Mouse (Mus musculus): ENCODE data around the gene Adcy2. TPM values are rescaled to one million over a fixed set of nuclear protein-coding genes. Genes with fewer than 3 reads are reported as not detected.

Adcy2 gene
- total RNA-seq, 1 experiment, result 1.3 TPM

GRCm38 (mm10) chr13:68931602-68932282, 67.6 kb downstream of the Adcy2 start:
- in situ Hi-C loops (cut with MboI; ENCODE audit: low sequenced_read_pairs in 2 of 2, unreplicated experiment in 2 of 2), result no loop called here
- H3K9me3 ChIP-seq (ENCODE audit: control insufficient read depth, insufficient read depth, low read depth, low read length), result no peaks in the 10 kb centered on the region
- TF ChIP-seq ZNF384 (IDR thresholded peaks at IDR 0.05; ENCODE audit: low read depth, low read length) (no peak), MAFK (IDR thresholded peaks at IDR 0.05; ENCODE audit: insufficient read depth, low read depth, low read length) (no peak)

GRCm38 (mm10) chr13:68928469-68928868, 70.9 kb downstream of the Adcy2 start:
- Histone ChIP-seq H3K36me3 (ENCODE audit: control insufficient read depth, insufficient read depth, low read length, poor library complexity, severe bottlenecking) (no peaks in the 10 kb centered on the region), H3K4me3 (ENCODE audit: insufficient read depth in 1 of 2, low read depth in 1 of 2, low read length in 2 of 2, poor library complexity in 1 of 2, severe bottlenecking in 1 of 2) (no peak overlapping the region), H3K4me1 (ENCODE audit: control insufficient read depth in 2 of 2, insufficient read depth in 2 of 2, low read length in 2 of 2, poor library complexity in 1 of 2) (no peaks in the 10 kb centered on the region), H3K27ac (ENCODE audit: insufficient read depth, low read depth, low read length, poor library complexity, severe bottlenecking) (no peak overlapping the region), H3K9ac (ENCODE audit: insufficient read depth, low read depth, low read length, poor library complexity, severe bottlenecking) (no peak overlapping the region), H3K9me3 (ENCODE audit: control insufficient read depth, insufficient read depth, low read depth, low read length) (no peaks in the 10 kb centered on the region)
- in situ Hi-C loops (cut with MboI; ENCODE audit: low sequenced_read_pairs in 2 of 2, unreplicated experiment in 2 of 2), result no loop called here
- TF ChIP-seq ZC3H11A (IDR thresholded peaks at IDR 0.05; ENCODE audit: borderline replicate concordance, low read depth, low read length) (no peak), HCFC1 (IDR thresholded peaks at IDR 0.05; ENCODE audit: borderline replicate concordance, insufficient read depth, low read length) (no peak), MAFK (IDR thresholded peaks at IDR 0.05; ENCODE audit: insufficient read depth, low read depth, low read length) (no peak), CHD2 (IDR thresholded peaks at IDR 0.05; ENCODE audit: low read depth, low read length) (no peak), ZNF384 (IDR thresholded peaks at IDR 0.05; ENCODE audit: low read depth, low read length) (no peak)
- DNase-seq (ENCODE audit: low read depth, low spot score), result no peak

More at GRCm38 (mm10) chr13:68931602-68932282, 67.6 kb downstream of the Adcy2 start:
- Histone ChIP-seq H3K36me3 (ENCODE audit: control insufficient read depth, insufficient read depth, low read length, poor library complexity, severe bottlenecking) (no peaks in the 10 kb centered on the region), H3K27ac (ENCODE audit: insufficient read depth, low read depth, low read length, poor library complexity, severe bottlenecking) (no peak overlapping the region), H3K4me1 (ENCODE audit: control insufficient read depth in 2 of 2, insufficient read depth in 2 of 2, low read length in 2 of 2, poor library complexity in 1 of 2) (no peaks in the 10 kb centered on the region), H3K9ac (ENCODE audit: insufficient read depth, low read depth, low read length, poor library complexity, severe bottlenecking) (no peak overlapping the region), H3K4me3 (ENCODE audit: insufficient read depth in 1 of 2, low read depth in 1 of 2, low read length in 2 of 2, poor library complexity in 1 of 2, severe bottlenecking in 1 of 2) (no peak overlapping the region)
- no peak for DNase-seq (ENCODE audit: low read depth, low spot score)

DNA sequence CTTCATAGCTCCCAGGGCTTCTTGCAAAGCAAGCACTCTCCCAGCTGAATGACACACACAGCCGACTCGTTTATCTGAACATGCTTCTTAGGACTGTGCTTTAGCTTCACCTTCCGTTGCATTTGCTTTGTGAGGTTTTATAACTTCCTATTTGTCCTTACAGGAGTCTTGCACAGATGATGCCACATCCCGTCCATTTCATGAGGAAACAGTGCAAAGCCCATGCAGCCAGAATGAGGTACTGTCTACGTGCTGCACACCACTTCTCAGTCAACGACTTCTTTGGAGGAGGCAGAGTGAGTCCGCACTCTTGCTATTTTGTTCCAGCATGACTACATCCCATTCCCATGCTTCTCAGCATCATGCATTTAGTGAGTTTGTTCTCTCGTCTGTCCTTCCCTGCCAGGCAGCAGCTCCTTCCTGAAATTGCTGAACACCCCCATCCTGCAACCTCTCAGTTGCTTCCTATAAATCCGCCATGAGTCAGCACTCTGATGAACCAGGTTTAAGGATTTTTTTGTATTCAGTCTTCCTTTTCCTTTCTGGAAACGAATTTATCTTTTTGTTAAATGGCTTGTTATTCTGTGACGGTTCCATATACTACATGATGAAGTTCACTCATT, 85.6 kb downstream of the Adcy2 start:
- Histone ChIP-seq H3K4me3 (ENCODE audit: insufficient read depth in 1 of 2, low read depth in 1 of 2, low read length in 2 of 2, poor library complexity in 1 of 2, severe bottlenecking in 1 of 2) (no peak overlapping the region), H3K9ac (ENCODE audit: insufficient read depth, low read depth, low read length, poor library complexity, severe bottlenecking) (no peak overlapping the region), H3K4me1 (ENCODE audit: control insufficient read depth in 2 of 2, insufficient read depth in 2 of 2, low read length in 2 of 2, poor library complexity in 1 of 2) (no peaks in the 10 kb centered on the region), H3K27ac (ENCODE audit: insufficient read depth, low read depth, low read length, poor library complexity, severe bottlenecking) (no peak overlapping the region), H3K36me3 (ENCODE audit: control insufficient read depth, insufficient read depth, low read length, poor library complexity, severe bottlenecking) (no peaks in the 10 kb centered on the region), H3K9me3 (ENCODE audit: control insufficient read depth, insufficient read depth, low read depth, low read length) (no peaks in the 10 kb centered on the region)
- in situ Hi-C loops (cut with MboI; ENCODE audit: low sequenced_read_pairs in 2 of 2, unreplicated experiment in 2 of 2), result no loop called here
- TF ChIP-seq CHD2 (IDR thresholded peaks at IDR 0.05; ENCODE audit: low read depth, low read length) (no peak), HCFC1 (IDR thresholded peaks at IDR 0.05; ENCODE audit: borderline replicate concordance, insufficient read depth, low read length) (no peak), ZNF384 (IDR thresholded peaks at IDR 0.05; ENCODE audit: low read depth, low read length) (no peak), ZC3H11A (IDR thresholded peaks at IDR 0.05; ENCODE audit: borderline replicate concordance, low read depth, low read length) (no peak)
- no peak for DNase-seq (ENCODE audit: low read depth, low spot score)

GRCm38 (mm10) chr13:68906667-68907066, 92.7 kb downstream of the Adcy2 start:
- Histone ChIP-seq H3K36me3 (ENCODE audit: control insufficient read depth, insufficient read depth, low read length, poor library complexity, severe bottlenecking) (no peaks in the 10 kb centered on the region), H3K9me3 (ENCODE audit: control insufficient read depth, insufficient read depth, low read depth, low read length) (no peaks in the 10 kb centered on the region), H3K9ac (ENCODE audit: insufficient read depth, low read depth, low read length, poor library complexity, severe bottlenecking) (no peak overlapping the region), H3K27ac (ENCODE audit: insufficient read depth, low read depth, low read length, poor library complexity, severe bottlenecking) (no peak overlapping the region), H3K4me3 (ENCODE audit: insufficient read depth in 1 of 2, low read depth in 1 of 2, low read length in 2 of 2, poor library complexity in 1 of 2, severe bottlenecking in 1 of 2) (no peak overlapping the region), H3K4me1 (ENCODE audit: control insufficient read depth in 2 of 2, insufficient read depth in 2 of 2, low read length in 2 of 2, poor library complexity in 1 of 2) (no peaks in the 10 kb centered on the region)
- DNase-seq (ENCODE audit: low read depth, low spot score), result no peak
- TF ChIP-seq MAFK (IDR thresholded peaks at IDR 0.05; ENCODE audit: insufficient read depth, low read depth, low read length), result no peak
- in situ Hi-C loops (cut with MboI; ENCODE audit: low sequenced_read_pairs in 2 of 2, unreplicated experiment in 2 of 2), result no loop called here

DNA sequence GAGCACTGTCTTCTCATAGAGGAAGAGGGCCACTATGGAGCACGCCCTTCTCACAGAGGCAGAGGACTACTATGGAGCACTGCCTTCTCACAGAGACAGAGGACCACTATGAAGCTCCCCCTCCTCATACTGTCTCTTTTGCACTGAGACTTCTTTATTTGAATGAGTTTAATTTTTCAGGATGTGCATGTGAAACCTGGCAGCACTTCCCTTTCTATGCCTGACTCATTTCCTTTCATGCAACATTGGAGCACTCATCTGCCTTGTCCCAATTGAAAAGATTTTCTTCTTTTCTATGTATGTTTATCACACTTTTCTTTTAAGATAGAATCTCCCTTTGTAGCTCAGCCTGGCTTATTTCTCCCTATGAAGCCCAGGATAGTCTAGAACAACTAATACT, 96.6 kb downstream of the Adcy2 start:
- no peak for DNase-seq (ENCODE audit: low read depth, low spot score)
- H3K36me3 ChIP-seq (ENCODE audit: control insufficient read depth, insufficient read depth, low read length, poor library complexity, severe bottlenecking), result no peaks in the 10 kb centered on the region
- H3K4me1 ChIP-seq (ENCODE audit: control insufficient read depth in 2 of 2, insufficient read depth in 2 of 2, low read length in 2 of 2, poor library complexity in 1 of 2), result no peaks in the 10 kb centered on the region
- no peak overlapping the region for H3K27ac ChIP-seq (ENCODE audit: insufficient read depth, low read depth, low read length, poor library complexity, severe bottlenecking)
- in situ Hi-C loops (cut with MboI; ENCODE audit: low sequenced_read_pairs in 2 of 2, unreplicated experiment in 2 of 2), result no loop called here
- no peak overlapping the region for H3K4me3 ChIP-seq (ENCODE audit: insufficient read depth in 1 of 2, low read depth in 1 of 2, low read length in 2 of 2, poor library complexity in 1 of 2, severe bottlenecking in 1 of 2)
- no peak overlapping the region for H3K9ac ChIP-seq (ENCODE audit: insufficient read depth, low read depth, low read length, poor library complexity, severe bottlenecking)
- no peaks in the 10 kb centered on the region for H3K9me3 ChIP-seq (ENCODE audit: control insufficient read depth, insufficient read depth, low read depth, low read length)
- TF ChIP-seq ZC3H11A (IDR thresholded peaks at IDR 0.05; ENCODE audit: borderline replicate concordance, low read depth, low read length), result no peak
- no peak for TF ChIP-seq CHD2 (IDR thresholded peaks at IDR 0.05; ENCODE audit: low read depth, low read length)
- TF ChIP-seq HCFC1 (IDR thresholded peaks at IDR 0.05; ENCODE audit: borderline replicate concordance, insufficient read depth, low read length), result no peak
- no peak for TF ChIP-seq ZNF384 (IDR thresholded peaks at IDR 0.05; ENCODE audit: low read depth, low read length)
- no peak for TF ChIP-seq MAFK (IDR thresholded peaks at IDR 0.05; ENCODE audit: insufficient read depth, low read depth, low read length)

All from ES-E14 (cell line).